Mouse (Mus musculus): ENCODE measurements around the gene Gm27021.
A peak's percentile ranks its signal among the peaks of the same experiment; 100 is the strongest.

Gene Gm27021

GRCm38 (mm10) chr8:120641245-120641644, 26.6 kb downstream of the Gm27021 start:
- no peak for DNase-seq (ENCODE audit: low read depth)

DNA sequence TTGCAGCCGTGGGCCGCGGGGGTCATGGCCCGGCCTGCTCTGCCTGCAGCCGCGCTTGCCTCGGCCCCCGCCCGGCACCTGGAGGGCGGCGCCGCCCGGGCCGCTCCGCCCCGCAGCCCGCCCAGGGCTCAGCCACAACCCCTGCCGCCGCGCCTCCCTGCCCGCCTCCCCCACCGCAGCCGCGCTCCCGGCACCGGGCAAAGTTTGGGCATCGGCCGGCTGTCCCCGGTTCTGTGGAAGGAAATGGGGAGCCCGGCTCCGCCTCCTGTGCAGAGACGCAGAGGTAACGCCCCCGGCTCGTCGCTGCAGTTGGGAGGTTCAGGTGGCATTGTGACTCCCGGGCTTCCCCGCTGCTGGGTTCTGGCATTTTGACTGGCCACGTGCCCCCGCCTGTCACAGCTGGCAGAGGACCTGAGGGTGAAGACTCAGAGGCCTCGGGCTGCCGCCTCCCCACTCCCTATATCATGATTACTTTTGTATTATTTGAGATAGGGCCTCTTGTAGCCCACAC, 33.5 kb downstream of the Gm27021 start:
- DNase-seq (ENCODE audit: low read depth): peak; percentile 61

GRCm38 (mm10) chr8:120633665-120634271, 34.1 kb downstream of the Gm27021 start:
- peak; percentile 13 for DNase-seq (ENCODE audit: low read depth)

DNA sequence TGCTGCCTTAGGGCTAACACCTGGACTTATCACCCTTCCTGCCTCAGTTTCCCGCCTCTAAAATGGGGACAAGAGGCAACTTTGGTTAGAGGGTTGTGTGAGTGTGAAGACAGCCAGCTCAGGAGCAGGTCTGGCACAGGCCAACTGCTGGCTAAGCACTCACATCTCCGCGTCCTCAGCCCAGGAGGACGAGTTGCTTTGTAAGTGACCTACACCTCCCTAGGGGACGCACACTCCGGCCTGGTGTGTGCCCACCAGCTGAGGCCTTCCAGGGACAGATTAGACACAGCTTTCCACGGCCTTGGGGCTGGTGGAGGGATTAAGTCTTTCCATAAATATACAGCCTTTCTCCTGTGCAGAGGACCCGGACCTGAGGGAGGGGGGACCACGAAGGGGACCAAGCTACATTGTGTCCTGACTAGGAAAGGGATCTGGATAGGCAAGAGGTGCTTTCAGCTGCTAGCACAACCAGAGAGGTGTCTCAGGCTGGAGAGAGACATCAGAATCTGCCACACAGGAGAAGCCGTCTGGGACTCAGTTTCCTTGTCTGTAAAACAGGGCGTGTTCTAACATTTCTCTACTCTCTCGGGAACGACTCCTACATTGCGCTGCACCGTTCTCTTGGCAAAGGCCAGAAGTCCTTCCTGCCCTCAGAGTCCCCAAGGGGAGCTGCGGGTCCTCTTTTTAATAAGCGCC, 34.8 kb downstream of the Gm27021 start:
- DNase-seq (ENCODE audit: low read depth): no peak

DNA sequence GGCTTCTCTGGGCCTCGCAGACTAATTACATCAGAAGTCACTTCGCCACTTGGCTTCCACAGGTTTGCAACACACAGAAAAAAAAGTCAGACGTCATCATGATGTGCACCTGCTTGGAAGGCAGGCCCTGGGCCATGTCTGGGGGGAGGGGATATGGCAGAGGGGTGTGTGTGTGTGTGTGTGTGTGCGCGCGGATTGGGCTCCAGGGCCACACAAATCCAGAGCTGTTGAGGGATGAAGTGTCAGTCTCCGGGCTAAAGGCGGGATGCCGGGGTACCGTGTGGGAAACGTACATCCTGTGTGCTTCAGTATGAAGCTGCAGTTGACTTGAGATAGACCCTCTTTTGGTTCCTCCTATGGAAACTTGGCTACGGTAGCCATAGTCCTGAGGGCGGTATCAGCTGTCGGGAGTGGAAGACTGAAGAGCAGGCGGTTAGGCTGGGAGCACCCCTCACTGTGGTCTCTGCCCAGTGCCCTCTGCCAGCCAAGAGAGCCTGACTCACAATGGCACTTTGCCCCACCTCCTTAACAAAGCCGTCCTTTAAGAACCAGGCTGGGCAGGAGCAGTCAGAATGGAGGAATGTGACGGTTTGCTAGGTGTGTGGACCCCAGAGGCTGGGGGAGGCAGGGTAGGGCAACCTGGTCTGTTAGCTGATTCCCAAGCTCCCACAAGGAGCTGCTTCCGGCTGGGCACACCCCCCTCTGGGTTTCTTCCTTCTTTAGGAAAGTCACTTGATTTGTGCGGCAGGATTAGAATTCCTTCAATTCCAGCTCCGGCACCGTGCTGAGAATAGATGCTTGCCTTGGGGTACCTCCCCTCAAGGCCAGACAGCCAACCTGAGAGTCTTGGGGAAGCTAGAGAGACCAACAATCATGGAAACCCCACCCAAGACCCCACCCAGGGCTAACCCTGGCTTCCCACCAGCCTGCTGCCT, 36.2 kb downstream of the Gm27021 start:
- DNase-seq (ENCODE audit: low read depth): no peak

- DNase-seq (ENCODE audit: low read depth): no peak
These were observed 37.0 kb downstream of the Gm27021 start for GRCm38 (mm10) chr8:120630848-120631247.

DNA sequence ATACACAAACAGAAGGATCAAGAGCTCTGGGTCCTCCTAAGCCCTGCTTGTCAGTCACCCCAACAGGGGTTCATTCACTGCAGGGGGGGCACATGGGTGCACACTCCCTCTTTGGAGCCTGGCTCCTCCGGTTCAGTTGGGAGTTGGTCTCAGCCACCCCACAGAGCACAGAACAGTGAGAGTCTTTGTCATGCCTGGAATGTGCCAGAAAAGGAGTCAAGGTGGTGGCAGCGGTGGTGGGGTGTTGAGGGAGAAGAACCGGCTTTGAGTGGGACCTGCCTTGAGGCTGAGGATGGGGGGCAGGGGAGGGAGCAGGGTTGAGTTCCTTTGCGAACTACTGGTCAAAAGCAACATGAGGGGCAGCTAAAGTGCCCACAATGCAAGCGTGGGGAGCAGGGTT, 37.8 kb downstream of the Gm27021 start:
- no peak for DNase-seq (ENCODE audit: low read depth)

GRCm38 (mm10) chr8:120627298-120627697, 40.6 kb downstream of the Gm27021 start:
- no peak for DNase-seq (ENCODE audit: low read depth)

DNA sequence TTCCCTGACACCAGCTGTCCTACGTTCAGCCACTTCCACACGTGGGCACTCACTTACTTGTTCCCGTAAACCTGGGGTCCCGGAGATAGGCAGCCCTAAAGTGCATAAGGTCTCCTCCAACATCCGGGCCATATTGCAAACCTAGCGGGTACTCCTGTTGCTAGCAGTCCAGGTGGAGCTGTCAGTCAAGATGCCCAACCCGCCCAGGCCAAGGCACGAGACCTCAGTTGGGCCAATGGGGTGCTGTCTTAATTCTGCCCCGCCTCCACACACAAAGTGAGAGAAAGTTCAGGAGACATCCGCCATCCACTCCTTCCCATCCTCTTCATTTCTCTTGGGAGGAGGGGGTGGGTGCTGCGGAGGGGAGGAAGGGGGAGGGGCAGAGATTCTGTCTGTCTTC, 41.4 kb downstream of the Gm27021 start:
- no peak for DNase-seq (ENCODE audit: low read depth)

DNA sequence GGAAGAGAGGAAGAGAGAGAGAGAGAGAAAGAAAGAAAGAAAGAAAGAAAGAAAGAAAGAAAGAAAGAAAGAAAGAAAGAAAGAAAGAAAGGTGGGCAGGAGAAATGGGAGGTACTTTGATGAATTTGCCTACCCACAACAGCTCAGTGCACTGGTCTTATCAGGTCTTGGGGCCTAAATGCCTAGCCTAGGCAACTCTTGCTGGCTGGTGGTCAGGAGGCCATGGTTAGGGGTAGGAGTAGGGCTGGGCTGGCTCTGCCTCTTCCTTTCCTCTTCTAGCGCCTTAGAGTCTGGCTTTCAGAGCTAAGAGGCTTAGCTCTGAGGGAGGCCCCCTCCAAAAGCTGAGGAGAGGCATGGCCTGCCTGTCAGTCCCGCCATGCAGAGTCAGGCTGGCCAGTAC, 44.3 kb downstream of the Gm27021 start:
- no peak for DNase-seq (ENCODE audit: low read depth)

GRCm38 (mm10) chr8:120622161-120622560, 45.7 kb downstream of the Gm27021 start:
- DNase-seq (ENCODE audit: low read depth): no peak

- no peak for DNase-seq (ENCODE audit: low read depth)
These were observed 47.4 kb downstream of the Gm27021 start for GRCm38 (mm10) chr8:120620441-120620840.

- no peak for DNase-seq (ENCODE audit: low read depth)
These were observed 48.4 kb downstream of the Gm27021 start for GRCm38 (mm10) chr8:120619235-120620180.

DNA sequence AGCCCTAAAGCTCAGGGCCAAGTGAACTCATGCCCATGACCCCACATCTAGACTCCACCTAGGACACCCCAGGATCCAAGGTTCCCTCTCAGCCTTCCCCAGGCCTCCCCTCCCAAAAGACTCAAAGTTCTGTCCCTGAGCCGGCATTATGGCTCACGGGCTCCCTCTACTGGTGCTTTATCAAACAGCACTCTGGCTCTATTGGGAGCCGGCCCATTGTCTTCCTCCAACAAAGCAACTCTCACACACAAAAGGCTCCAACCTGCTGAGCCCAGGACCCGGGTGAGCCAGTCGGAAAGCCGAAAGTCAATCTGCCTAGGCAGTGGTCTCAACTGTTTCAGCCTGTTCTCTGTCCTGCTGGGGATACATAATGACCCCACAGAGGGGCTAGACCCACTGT, 49.8 kb downstream of the Gm27021 start:
- DNase-seq (ENCODE audit: low read depth): peak; percentile 83

DNA sequence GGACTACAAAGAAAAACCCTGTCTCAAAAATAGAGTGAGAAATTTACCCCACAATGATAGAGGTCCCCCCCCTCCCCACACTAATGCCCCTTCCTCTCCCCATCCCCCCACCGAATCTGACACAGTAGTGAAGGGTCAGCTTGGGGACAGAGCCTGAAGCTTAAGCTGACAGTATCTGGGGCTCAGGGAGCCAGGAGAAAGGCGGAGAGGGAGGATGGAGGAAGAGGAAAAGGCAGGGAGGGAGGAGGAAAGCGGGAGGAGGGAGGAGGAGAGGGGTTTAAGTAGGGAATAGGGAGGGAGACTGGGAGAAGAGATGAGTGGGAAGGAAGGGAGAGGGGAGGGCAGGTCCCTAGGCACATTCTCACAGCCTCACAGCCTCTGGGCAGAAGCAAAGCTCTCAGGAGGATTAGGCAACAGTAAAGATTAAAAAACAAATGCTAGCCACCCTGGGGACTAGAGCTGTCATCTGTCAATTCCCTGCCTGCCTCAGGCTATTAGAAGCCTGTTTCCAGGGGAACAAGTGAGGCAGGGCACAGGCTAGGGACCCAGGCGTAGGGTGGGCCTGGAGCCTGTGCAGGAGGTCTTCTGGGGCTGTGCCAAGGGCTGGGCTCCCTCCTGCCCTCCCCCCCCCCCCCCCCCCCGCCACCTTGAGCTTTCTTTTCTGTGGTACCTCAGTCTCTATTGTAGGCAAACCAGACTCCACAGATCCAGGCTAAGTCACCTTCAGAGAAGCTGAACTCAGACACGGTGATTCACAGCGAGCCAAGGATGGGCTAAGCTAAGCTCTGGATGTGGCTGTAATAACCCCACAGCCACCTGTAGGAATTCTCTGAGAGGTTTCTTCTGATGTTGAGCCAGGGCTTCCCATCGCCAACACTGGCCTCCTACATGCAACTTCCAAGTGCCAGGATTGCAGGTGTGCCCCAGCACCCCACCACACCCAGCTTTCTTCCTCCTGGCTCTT, 50.9 kb downstream of the Gm27021 start:
- no peak for DNase-seq (ENCODE audit: low read depth)

DNA sequence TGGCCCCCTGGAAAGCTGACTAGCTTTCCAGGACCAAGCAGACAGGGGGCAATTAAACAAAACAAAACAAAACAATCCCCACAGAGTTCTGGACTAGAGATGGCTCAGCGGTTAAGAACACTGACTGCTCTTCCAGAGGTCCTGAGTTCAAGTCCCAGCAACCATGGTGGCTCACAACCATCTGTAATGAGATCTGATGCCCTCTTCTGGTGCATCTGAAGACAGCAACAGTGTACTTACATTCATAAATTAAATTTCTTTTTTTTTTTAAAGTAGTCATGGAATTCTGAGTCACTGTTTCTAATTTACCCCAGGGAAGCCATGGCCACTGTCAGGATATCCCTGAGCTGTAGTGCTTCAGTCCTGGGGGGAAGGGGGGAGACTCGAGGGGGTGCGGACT, 53.4 kb downstream of the Gm27021 start:
- no peak for DNase-seq (ENCODE audit: low read depth)

DNA sequence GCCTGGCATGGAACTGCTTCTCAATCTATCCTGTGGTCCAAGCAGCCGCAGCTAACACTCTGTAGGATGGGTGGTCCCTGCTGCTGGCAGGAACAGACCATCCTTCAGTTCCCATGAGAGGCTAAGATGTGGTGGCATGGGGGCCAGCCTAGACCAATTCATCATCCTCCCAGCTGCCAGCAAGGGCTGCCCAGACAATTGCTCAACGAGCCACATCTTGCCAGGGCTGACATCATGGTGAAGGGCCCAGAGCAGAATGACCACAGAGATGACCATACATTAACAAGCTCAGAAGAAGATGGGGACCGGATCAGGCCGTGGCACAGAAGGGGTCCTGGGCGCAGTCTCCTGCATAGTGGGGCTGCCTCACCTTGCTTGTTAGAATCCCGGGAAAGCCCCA, 57.1 kb downstream of the Gm27021 start:
- DNase-seq (ENCODE audit: low read depth): no peak

GRCm38 (mm10) chr8:120607885-120608284, 60.0 kb downstream of the Gm27021 start:
- peak; percentile 81 for DNase-seq (ENCODE audit: low read depth)

GRCm38 (mm10) chr8:120607460-120607859, 60.4 kb downstream of the Gm27021 start:
- DNase-seq (ENCODE audit: low read depth): no peak

DNA sequence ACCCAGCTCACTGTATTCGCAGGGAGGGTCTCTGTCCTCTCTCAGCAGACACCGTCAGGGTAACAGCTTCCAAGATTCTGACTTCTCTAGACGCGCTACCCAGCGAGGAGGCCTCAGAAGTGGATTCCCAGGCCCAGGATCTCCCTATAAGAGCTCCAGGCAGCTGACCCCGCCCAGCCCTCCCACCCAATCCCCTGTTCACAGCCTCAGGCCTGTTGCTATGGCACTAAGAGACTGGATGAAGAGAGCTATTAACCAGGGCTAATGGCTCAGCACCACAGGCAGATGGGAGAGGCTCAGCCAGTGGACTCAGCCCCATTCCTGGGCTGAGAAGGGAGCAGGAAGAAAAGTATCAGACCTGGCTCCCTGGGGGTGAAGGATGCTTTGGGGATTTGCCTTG, 65.2 kb downstream of the Gm27021 start:
- DNase-seq (ENCODE audit: low read depth): no peak

All from naive thymus-derived CD4-positive, alpha-beta T cell, adult 2 months (primary cell).